Mouse (Mus musculus) neural tube, embryonic 11.5 days (tissue): ENCODE results near the gene Phc1. TPM values are rescaled to one million over a fixed set of nuclear protein-coding genes. Genes with fewer than 3 reads are reported as not detected.

Experiments used
- ATAC-seq: fragments of 200-750 bp; cut with Nextera tagmentation; 2 replicates; pipeline ENCODE4 v1.8.0; 2017; ENCODE audit warnings: moderate number of reproducible peaks, mild to moderate bottlenecking, moderate TSS enrichment, moderate library complexity; ENCODE audit not compliant: insufficient read depth, low FRiP score, low TSS enrichment
- DNase-seq: peaks from one replicate; pipeline ENCODE4 v3.0.0-alpha.2; 2015; ENCODE audit warnings: low spot score
- H3K27ac ChIP-seq: fragments of 300-500 bp; sonication (generic); 2 replicates; pipeline ENCODE4 v1.5.1; 2014; ENCODE audit warnings: low read depth, mild to moderate bottlenecking, low read length
- H3K27me3 ChIP-seq: fragments of 300-500 bp; sonication (generic); 2 replicates; pipeline ENCODE4 v1.6.1; 2014; ENCODE audit warnings: mild to moderate bottlenecking, low read length, mixed read lengths; ENCODE audit not compliant: control insufficient read depth, insufficient read depth
- H3K36me3 ChIP-seq: fragments of 300-500 bp; sonication (generic); 2 replicates; pipeline ENCODE4 v1.6.1; 2014; ENCODE audit warnings: mild to moderate bottlenecking, low read length, moderate library complexity, mixed read lengths; ENCODE audit not compliant: control insufficient read depth, insufficient read depth
- H3K4me1 ChIP-seq: fragments of 300-500 bp; sonication (generic); 2 replicates; pipeline ENCODE4 v1.6.1; 2014; ENCODE audit warnings: low read length, mixed read lengths; ENCODE audit not compliant: control insufficient read depth, insufficient read depth
- H3K4me2 ChIP-seq: fragments of 300-500 bp; sonication (generic); 2 replicates; pipeline ENCODE4 v1.6.1; 2014; ENCODE audit warnings: low read depth, mild to moderate bottlenecking, moderate library complexity
- H3K4me3 ChIP-seq: fragments of 300-500 bp; sonication (generic); 2 replicates; pipeline ENCODE4 v1.5.1; 2014; ENCODE audit warnings: low read depth, low read length
- H3K9ac ChIP-seq: fragments of 300-500 bp; sonication (generic); 2 replicates; pipeline ENCODE4 v1.6.1; 2014; ENCODE audit warnings: mild to moderate bottlenecking, low read length
- H3K9me3 ChIP-seq: fragments of 300-500 bp; sonication (generic); 2 replicates; pipeline ENCODE4 v1.6.1; 2016; ENCODE audit warnings: low read length; ENCODE audit not compliant: control insufficient read depth
- WGBS: fragments of 180-500 bp; shearing (Covaris S2); extraction: QIAGEN DNeasy Blood & Tissue Kit; methylation state at CpG from one replicate; pipeline ENCODE4 v1.1.7; 2014; 5-methylcytosine and 5-hydroxymethylcytosine counted together
- polyA plus RNA-seq: library from polyadenylated mRNA; unstranded; fragments of >200 nt; fragmentation: Nextera tagmentation; extraction: Ambion mirVana; gene quantifications from 2 replicates; pipeline ENCODE4 v1.2.1, GENCODE M21; 2014

Phc1 gene
- polyA plus RNA-seq, 1 experiment from 2014 or later, result 42.7 TPM

DNA sequence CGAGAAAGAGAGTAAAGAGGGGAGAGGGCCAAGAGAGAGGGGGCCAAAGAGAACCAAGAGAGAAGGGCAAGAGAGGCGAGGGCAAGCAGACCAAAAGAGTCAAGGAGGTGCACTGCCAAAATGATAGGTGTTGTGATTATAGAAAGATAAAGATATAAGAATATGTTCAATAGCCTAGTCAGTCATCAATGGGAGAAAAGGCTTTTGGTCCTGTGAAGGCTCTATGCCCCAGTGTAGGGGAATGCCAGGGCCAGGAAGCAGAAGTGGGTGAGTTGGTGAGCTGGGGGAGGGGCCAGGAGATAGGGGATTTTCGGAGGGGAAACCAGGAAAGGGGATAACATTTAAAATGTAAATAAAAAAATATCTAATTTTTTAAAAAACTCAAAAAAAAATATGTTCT lies 46.1 kb downstream of the Phc1 start:
- H3K4me2 ChIP-seq, result no peak overlapping the region
- H3K9ac ChIP-seq, result no peak overlapping the region
- H3K9me3 ChIP-seq, result no peaks in the 10 kb centered on the region
- 79% methylated on average over 3 of the region's 3 CpGs for WGBS
- H3K4me3 ChIP-seq, result no peak overlapping the region
- no peak overlapping the region for H3K27ac ChIP-seq
- ATAC-seq (no peak), DNase-seq (no peak)
- no peaks in the 10 kb centered on the region for H3K36me3 ChIP-seq
- H3K27me3 ChIP-seq, result no peaks in the 10 kb centered on the region
- H3K4me1 ChIP-seq, result no peaks in the 10 kb centered on the region; the same call in 1 of the 2 replicates

DNA sequence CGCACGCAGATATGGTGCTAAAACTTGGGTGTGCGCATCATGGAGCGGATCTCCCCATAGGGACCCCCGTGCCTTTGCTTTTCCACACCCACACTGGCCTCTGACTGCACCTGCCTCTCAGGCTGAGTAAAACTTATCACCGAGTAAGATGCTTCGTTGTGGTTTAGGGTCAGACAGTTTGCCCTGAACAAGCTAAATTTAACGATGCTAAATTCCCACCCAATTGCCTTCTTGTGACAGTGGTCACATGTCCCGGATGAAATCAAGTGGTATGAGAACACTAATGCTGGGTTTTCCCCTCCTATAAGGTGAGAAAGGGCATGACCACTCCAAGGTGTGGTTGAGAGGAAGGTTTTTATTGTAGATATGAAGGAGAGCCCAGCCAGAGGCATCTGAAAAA lies 46.6 kb downstream of the Phc1 start:
- no peak overlapping the region for H3K27ac ChIP-seq
- ATAC-seq (no peak), DNase-seq (no peak)
- H3K27me3 ChIP-seq, result no peaks in the 10 kb centered on the region
- no peak overlapping the region for H3K4me3 ChIP-seq
- H3K9me3 ChIP-seq, result no peaks in the 10 kb centered on the region
- WGBS, result 93% methylated on average over 9 of the region's 9 CpGs
- no peak overlapping the region for H3K4me2 ChIP-seq
- no peak overlapping the region for H3K9ac ChIP-seq
- H3K36me3 ChIP-seq, result no peaks in the 10 kb centered on the region
- no peaks in the 10 kb centered on the region; the same call in 1 of the 2 replicates for H3K4me1 ChIP-seq

GRCm38 (mm10) chr6:122293121-122293520 lies 47.2 kb downstream of the Phc1 start:
- no peak overlapping the region for H3K4me3 ChIP-seq
- H3K9ac ChIP-seq, result no peak overlapping the region
- H3K36me3 ChIP-seq, result no peaks in the 10 kb centered on the region
- H3K27me3 ChIP-seq, result no peaks in the 10 kb centered on the region
- H3K4me2 ChIP-seq, result no peak overlapping the region
- DNase-seq, result no peak
- no peaks in the 10 kb centered on the region; the same call in 1 of the 2 replicates for H3K4me1 ChIP-seq
- no peak for ATAC-seq
- H3K9me3 ChIP-seq, result no peaks in the 10 kb centered on the region
- WGBS, result 92% methylated on average over 8 of the region's 8 CpGs
- H3K27ac ChIP-seq, result no peak overlapping the region

DNA sequence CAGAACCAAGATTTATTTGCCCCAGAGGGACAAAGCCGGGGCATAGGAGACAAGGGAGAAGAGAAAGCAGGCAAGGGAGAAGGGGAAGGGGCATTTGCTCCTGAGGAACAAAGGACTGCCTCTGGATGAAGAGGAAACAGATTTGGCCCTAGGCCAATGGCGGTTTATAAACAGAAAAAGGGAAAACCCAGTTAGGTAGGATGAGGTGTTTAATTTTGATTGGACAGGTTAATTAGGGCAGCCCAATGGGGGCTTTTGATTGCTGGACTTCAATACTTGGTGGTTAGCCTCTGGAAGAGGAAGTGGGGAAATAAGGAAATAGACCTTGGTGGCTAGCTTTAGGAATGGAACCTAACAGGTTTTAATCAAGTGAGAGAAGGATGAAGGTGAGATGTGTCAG lies 48.2 kb downstream of the Phc1 start:
- Histone ChIP-seq H3K9ac (no peak overlapping the region), H3K36me3 (no peaks in the 10 kb centered on the region), H3K4me1 (no peaks in the 10 kb centered on the region; the same call in 1 of the 2 replicates), H3K4me3 (no peak overlapping the region), H3K9me3 (no peaks in the 10 kb centered on the region), H3K27ac (no peak overlapping the region), H3K27me3 (no peaks in the 10 kb centered on the region), H3K4me2 (no peak overlapping the region)
- DNase-seq, result no peak
- no peak for ATAC-seq
- WGBS, result 74% methylated on average over 2 of the region's 2 CpGs

DNA sequence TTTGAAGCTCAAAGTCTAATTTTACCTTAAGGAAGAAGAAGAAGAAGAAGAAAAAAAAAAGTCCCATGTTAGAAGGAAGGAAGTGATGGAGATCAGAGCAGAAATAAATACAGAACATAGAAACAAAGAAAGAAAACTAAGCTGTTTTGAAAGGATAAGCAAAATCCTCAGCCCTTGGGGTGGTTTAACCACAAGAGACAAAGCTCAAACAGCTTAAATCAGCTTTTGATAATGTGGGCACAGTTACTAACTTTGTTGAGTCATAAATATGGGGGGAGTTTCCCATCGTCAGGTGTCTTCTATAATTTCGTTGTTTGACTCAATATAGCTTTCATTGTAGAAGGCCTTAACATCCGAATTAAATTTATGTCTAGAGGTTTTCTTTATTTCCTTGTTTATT lies 48.6 kb downstream of the Phc1 start:
- no peak overlapping the region for H3K27ac ChIP-seq
- no peak overlapping the region for H3K4me3 ChIP-seq
- no peak overlapping the region for H3K9ac ChIP-seq
- WGBS, result 82% methylated on average over 3 of the region's 3 CpGs
- no peaks in the 10 kb centered on the region for H3K9me3 ChIP-seq
- no peaks in the 10 kb centered on the region; the same call in 1 of the 2 replicates for H3K4me1 ChIP-seq
- H3K4me2 ChIP-seq, result no peak overlapping the region
- no peaks in the 10 kb centered on the region for H3K27me3 ChIP-seq
- ATAC-seq (no peak), DNase-seq (no peak)
- H3K36me3 ChIP-seq, result no peaks in the 10 kb centered on the region

- 82% methylated on average over 2 of the region's 2 CpGs for WGBS
- no peaks in the 10 kb centered on the region for H3K36me3 ChIP-seq
- ATAC-seq, result no peak
- H3K4me2 ChIP-seq, result no peak overlapping the region
- DNase-seq, result no peak
- no peaks in the 10 kb centered on the region for H3K4me1 ChIP-seq
- no peaks in the 10 kb centered on the region for H3K27me3 ChIP-seq
- no peak overlapping the region for H3K27ac ChIP-seq
- no peak overlapping the region for H3K4me3 ChIP-seq
- no peaks in the 10 kb centered on the region for H3K9me3 ChIP-seq
- H3K9ac ChIP-seq, result no peak overlapping the region
Measured at GRCm38 (mm10) chr6:122291264-122291663, 49.1 kb downstream of the Phc1 start.

DNA sequence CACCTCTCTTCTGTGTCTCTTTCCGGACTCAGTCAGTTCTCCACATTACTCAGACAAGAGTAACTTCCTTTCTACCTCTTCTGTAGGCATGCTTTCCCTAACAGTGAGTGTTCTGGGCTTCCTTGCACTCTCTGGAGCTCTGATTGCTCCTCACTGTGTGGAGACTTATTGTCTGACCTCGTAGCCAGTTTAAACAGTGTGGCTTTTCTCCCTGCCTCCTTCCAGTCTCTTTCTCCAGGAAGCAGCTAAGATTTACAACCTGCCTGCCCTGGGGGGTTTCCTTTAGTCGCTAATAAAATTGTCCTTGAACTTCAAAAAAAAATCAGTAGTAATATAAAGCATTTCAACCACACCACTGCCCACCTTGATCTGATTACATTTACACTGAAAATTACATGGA lies 50.1 kb downstream of the Phc1 start:
- no peak overlapping the region for H3K4me2 ChIP-seq
- ATAC-seq (no peak), DNase-seq (no peak)
- H3K4me3 ChIP-seq, result no peak overlapping the region
- no peaks in the 10 kb centered on the region for H3K4me1 ChIP-seq
- no peaks in the 10 kb centered on the region for H3K27me3 ChIP-seq
- no peaks in the 10 kb centered on the region for H3K9me3 ChIP-seq
- WGBS, result 30% methylated on average over 3 of the region's 3 CpGs
- no peak overlapping the region for H3K27ac ChIP-seq
- no peak overlapping the region for H3K9ac ChIP-seq
- H3K36me3 ChIP-seq, result no peaks in the 10 kb centered on the region

GRCm38 (mm10) chr6:122289313-122289712 lies 51.0 kb downstream of the Phc1 start:
- Histone ChIP-seq H3K4me3 (no peak overlapping the region), H3K4me1 (no peaks in the 10 kb centered on the region), H3K27me3 (no peaks in the 10 kb centered on the region), H3K27ac (no peak overlapping the region), H3K9ac (no peak overlapping the region), H3K4me2 (no peak overlapping the region), H3K9me3 (no peaks in the 10 kb centered on the region), H3K36me3 (no peaks in the 10 kb centered on the region)
- no peak for DNase-seq
- WGBS, result 65% methylated on average over 1 of the region's 1 CpGs
- ATAC-seq, result no peak

DNA sequence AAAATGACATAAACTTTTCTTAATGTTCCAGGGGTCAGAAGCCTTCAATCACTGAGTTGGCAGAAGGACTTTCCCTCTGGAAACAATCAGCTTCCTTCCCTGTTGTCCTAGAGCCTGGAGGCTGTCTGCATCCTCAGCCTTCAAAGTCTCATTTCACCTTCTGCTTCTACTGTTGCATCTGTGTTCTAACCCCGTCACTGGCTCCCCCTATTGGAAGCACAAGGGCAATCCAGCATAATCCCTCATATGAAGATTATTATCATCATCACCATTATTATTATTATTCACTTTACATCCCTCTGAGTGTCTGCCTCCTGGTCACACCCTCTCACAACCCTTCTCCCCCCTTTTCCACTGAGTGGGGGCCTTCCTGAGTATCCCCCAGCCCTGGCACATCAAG lies 52.1 kb downstream of the Phc1 start:
- WGBS, result 48% methylated on average over 1 of the region's 1 CpGs
- H3K27me3 ChIP-seq, result no peaks in the 10 kb centered on the region
- H3K36me3 ChIP-seq, result no peaks in the 10 kb centered on the region
- DNase-seq (no peak), ATAC-seq (no peak)
- no peak overlapping the region for H3K9ac ChIP-seq
- H3K4me2 ChIP-seq, result no peak overlapping the region
- no peak overlapping the region for H3K27ac ChIP-seq
- H3K4me1 ChIP-seq, result no peaks in the 10 kb centered on the region
- H3K4me3 ChIP-seq, result no peak overlapping the region
- H3K9me3 ChIP-seq, result no peaks in the 10 kb centered on the region
